Mouse (Mus musculus): ENCODE measurements around the gene Kbtbd13. TPM values are rescaled to one million over a fixed set of nuclear protein-coding genes. Genes with fewer than 3 reads are reported as not detected.

Kbtbd13 gene
- polyA plus RNA-seq (2012; rRNA removed) = 0.22 and 0.25 TPM in 2 replicates

GRCm38 (mm10) chr9:65391613-65391964 lies at the start of gene Kbtbd13:
TSS of gene Kbtbd13 (minus strand) at chr9:65391652.

GRCm38 (mm10) chr9:65435671-65436301 lies 44.3 kb upstream of the Kbtbd13 start, which contains the start of gene Mtfmt:
TSS of gene Mtfmt (plus strand) at chr9:65435782.

GRCm38 (mm10) chr9:65422760-65423501 lies 31.5 kb upstream of the Kbtbd13 start, which contains the start of gene Slc51b:
TSS of gene Slc51b (minus strand) at chr9:65422955.

GRCm38 (mm10) chr9:65398279-65398678 lies 6.8 kb upstream of the Kbtbd13 start, which contains the start of gene Rasl12:
TSS of gene Rasl12 (plus strand) at chr9:65398506.

GRCm38 (mm10) chr9:65360641-65361448 lies 30.6 kb downstream of the Kbtbd13 start, which contains the start of gene Ubap1l:
TSS of gene Ubap1l (plus strand) at chr9:65361041.

GRCm38 (mm10) chr9:65345854-65346475 lies 45.5 kb downstream of the Kbtbd13 start, which contains the start of gene Pdcd7:
TSS of gene Pdcd7 (plus strand) at chr9:65346104.

Other genes starting within 250 kb of the Kbtbd13 start
- 5.7 and 11.1 TPM in 2 replicates for gene Parp16, start 196.3 kb downstream of the Kbtbd13 start, polyA plus RNA-seq (2012; rRNA removed)
- gene Cilp, start 126.5 kb downstream of the Kbtbd13 start, polyA plus RNA-seq (2012; rRNA removed) = 4.9 and 6.3 TPM in 2 replicates
- gene Clpx, start 97.4 kb downstream of the Kbtbd13 start, polyA plus RNA-seq (2012; rRNA removed) = 5.0 and 5.6 TPM in 2 replicates
- gene Pdcd7, start 45.5 kb downstream of the Kbtbd13 start, polyA plus RNA-seq (2012; rRNA removed) = 5.3 and 10.1 TPM in 2 replicates
- 0.10 and 0.16 TPM in 2 replicates for gene Ubap1l, start 30.6 kb downstream of the Kbtbd13 start, polyA plus RNA-seq (2012; rRNA removed)
- gene Rasl12, start 6.9 kb upstream of the Kbtbd13 start, polyA plus RNA-seq (2012; rRNA removed) = 7.5 and 8.4 TPM in 2 replicates
- gene Slc51b, start 31.3 kb upstream of the Kbtbd13 start, polyA plus RNA-seq (2012; rRNA removed) = not detected in 2 replicates
- gene Mtfmt, start 44.1 kb upstream of the Kbtbd13 start, polyA plus RNA-seq (2012; rRNA removed) = 1.9 and 2.9 TPM in 2 replicates
- 3.8 and 5.6 TPM in 2 replicates for gene Spg21, start 69.3 kb upstream of the Kbtbd13 start, polyA plus RNA-seq (2012; rRNA removed)
- 0.05 and 0.16 TPM in 2 replicates for gene Ankdd1a, start 128.5 kb upstream of the Kbtbd13 start, polyA plus RNA-seq (2012; rRNA removed)
- 8.1 and 9.6 TPM in 2 replicates for gene Plekho2, start 188.4 kb upstream of the Kbtbd13 start, polyA plus RNA-seq (2012; rRNA removed)
- 1.0 TPM in 2 replicates for gene Pif1, start 195.5 kb upstream of the Kbtbd13 start, polyA plus RNA-seq (2012; rRNA removed)
- 38.2 and 60.8 TPM in 2 replicates for gene Rbpms2, start 238.0 kb upstream of the Kbtbd13 start, polyA plus RNA-seq (2012; rRNA removed)

Measured in stomach, adult 2 months (tissue).